Mouse (Mus musculus) layer of hippocampus, adult 9-11 months (tissue): ENCODE results near the gene Ap3b1.

Experiments used
- DNase-seq: peaks from one replicate; pipeline ENCODE4 v3.0.0; 2022

Gene Ap3b1

GRCm38 (mm10) chr13:94375526-94376390 lies 17.0 kb downstream of the Ap3b1 start:
- peak; percentile 90 for DNase-seq

- DNase-seq, result no peak
These were observed 20.2 kb downstream of the Ap3b1 start for GRCm38 (mm10) chr13:94379006-94379405.

GRCm38 (mm10) chr13:94381427-94381826 lies 22.7 kb downstream of the Ap3b1 start:
- DNase-seq, result no peak

- DNase-seq, result no peak
These were observed 23.3 kb downstream of the Ap3b1 start for GRCm38 (mm10) chr13:94381829-94382675.

- no peak for DNase-seq
These were observed 26.3 kb downstream of the Ap3b1 start for GRCm38 (mm10) chr13:94384931-94385570.

GRCm38 (mm10) chr13:94388566-94388965 lies 29.8 kb downstream of the Ap3b1 start:
- DNase-seq, result no peak

- DNase-seq, result no peak
These were observed 30.8 kb downstream of the Ap3b1 start for GRCm38 (mm10) chr13:94389541-94389940.

- DNase-seq, result no peak
These were observed 33.5 kb downstream of the Ap3b1 start for GRCm38 (mm10) chr13:94392282-94392681.

- no peak for DNase-seq
These were observed 35.7 kb downstream of the Ap3b1 start for GRCm38 (mm10) chr13:94394486-94394885.

- DNase-seq, result peak; percentile 43
These were observed 37.0 kb downstream of the Ap3b1 start for GRCm38 (mm10) chr13:94395763-94396162.

GRCm38 (mm10) chr13:94396392-94396920 lies 37.7 kb downstream of the Ap3b1 start:
- no peak for DNase-seq

- DNase-seq, result peak; percentile 34
These were observed 40.0 kb downstream of the Ap3b1 start for GRCm38 (mm10) chr13:94398568-94399374.

GRCm38 (mm10) chr13:94400465-94400864 lies 41.7 kb downstream of the Ap3b1 start:
- no peak for DNase-seq

- DNase-seq, result no peak
These were observed 64.8 kb downstream of the Ap3b1 start for GRCm38 (mm10) chr13:94423600-94423999.

GRCm38 (mm10) chr13:94429567-94429966 lies 70.8 kb downstream of the Ap3b1 start:
- no peak for DNase-seq

GRCm38 (mm10) chr13:94439386-94439785 lies 80.6 kb downstream of the Ap3b1 start:
- no peak for DNase-seq

- no peak for DNase-seq
These were observed 82.4 kb downstream of the Ap3b1 start for GRCm38 (mm10) chr13:94441199-94441598.

GRCm38 (mm10) chr13:94443411-94443810 lies 84.7 kb downstream of the Ap3b1 start:
- DNase-seq, result no peak

GRCm38 (mm10) chr13:94445103-94445502 lies 86.3 kb downstream of the Ap3b1 start:
- no peak for DNase-seq

GRCm38 (mm10) chr13:94447003-94447402 lies 88.2 kb downstream of the Ap3b1 start:
- DNase-seq, result no peak

- DNase-seq, result no peak
These were observed 90.8 kb downstream of the Ap3b1 start for GRCm38 (mm10) chr13:94449593-94449992.

- peak; percentile 36 for DNase-seq
These were observed 92.5 kb downstream of the Ap3b1 start for GRCm38 (mm10) chr13:94451229-94451628.
